Mouse (Mus musculus) 416B (cell line): Measurements from ENCODE around the gene Vps26c.
"Not testable (repeated sequence)": the region's sequence is repeated elsewhere in the genome, so short reads cannot be mapped to it uniquely, and the experiment has no call there.

Experiments used
- DNase-seq: peaks from one replicate; pipeline ENCODE4 v3.0.0; 2011; ENCODE audit warnings: low read depth

Vps26c gene

GRCm38 (mm10) chr16:94487341-94487740 lies 39.3 kb downstream of the Vps26c start:
- peak; percentile 55 for DNase-seq

DNA sequence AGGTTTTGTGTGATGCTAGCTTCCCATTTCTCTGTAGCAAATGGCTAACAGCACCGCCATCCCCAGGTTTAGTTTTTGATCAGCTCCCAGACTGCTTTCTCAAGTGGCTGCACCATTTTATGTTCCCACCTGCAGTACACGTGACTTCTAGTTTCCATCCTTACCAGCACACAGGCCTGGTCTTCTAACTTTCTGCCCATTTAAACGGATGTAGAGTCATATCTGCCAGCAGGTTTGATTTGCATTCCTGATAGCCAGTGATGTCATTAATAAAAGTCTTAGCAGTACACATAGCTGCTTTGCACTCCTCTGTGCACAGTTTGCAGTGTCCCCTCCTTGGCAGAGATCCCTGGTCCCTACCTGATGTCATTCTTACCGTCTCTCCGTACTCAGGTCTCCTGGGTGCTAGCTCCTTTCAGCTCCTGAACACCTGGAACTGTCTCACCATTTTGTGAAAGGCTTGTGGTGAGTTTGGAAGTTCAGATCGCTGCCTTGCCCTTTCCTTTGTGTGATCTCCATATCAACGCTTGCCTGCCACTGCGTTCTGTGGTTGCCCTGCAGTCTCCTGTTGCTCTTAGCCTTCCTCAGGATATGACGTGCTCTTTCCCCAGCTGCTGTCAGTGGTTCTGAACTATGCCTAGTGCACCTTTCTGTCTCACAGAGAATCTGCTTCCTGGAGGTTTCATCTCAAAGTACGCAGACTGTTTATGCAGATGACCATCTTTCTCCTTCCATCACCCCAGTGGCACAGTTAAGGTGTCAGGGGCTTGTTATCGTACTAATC lies 41.7 kb downstream of the Vps26c start:
- peak; percentile 83 for DNase-seq

GRCm38 (mm10) chr16:94473086-94473822 lies 53.4 kb downstream of the Vps26c start:
- DNase-seq, result no peak

DNA sequence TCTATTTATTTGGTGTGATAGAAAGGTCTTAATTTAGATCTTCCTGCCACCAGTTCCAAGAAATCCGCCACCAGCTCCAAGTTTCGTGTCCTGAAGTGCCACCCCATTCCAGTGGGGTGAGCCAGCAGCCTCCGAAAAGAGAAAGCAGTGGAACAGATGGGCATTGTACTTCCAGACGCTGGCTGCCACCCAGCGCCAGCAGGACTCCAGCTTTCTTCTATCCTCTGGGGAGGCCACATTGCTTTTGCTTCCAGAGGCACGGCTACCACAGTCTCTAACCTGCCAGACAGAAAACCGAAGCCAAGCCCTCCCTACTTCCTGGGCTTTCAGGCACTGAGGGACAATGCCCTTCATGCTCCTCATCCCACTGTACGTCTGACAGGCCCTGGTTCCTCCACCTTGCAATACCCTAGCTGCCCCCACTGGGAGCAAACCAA lies 54.1 kb downstream of the Vps26c start:
- DNase-seq, result no peak

GRCm38 (mm10) chr16:94468391-94468790 lies 58.2 kb downstream of the Vps26c start:
- DNase-seq, result no peak

DNA sequence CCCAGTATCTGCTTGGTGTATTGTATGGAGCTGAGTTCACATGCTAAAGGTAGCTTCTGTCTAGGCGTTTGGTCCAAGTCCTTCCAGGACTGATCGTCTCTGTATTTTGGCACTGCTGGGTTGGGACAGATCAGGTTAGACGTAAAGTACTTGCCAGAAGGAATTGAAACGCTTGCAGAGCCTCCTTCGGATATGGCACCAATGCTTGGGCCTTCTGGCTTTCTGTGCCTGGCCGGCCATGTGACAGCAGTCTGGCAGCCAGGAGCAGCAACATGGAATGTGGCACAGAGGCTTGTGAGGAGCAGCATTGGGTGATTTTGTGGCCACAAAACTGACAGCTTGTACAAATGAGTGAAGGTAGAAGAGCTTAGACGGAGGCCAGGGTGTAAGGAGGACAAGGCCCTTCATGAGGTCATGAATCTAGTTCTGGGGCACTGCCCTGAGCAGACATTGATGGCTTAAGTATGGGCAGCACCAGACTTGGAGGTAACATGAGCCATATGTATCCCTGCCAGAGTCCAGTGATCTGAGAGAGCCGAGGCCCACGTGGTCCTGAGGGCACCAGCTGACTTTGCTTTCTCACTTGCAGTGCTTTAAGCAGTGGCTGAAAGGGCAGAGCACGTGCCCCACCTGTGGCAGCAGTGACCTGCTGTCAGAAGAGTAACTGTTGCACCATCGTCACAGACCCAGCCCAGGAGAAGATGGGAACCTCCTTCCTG lies 59.1 kb downstream of the Vps26c start:
- no peak for DNase-seq

DNA sequence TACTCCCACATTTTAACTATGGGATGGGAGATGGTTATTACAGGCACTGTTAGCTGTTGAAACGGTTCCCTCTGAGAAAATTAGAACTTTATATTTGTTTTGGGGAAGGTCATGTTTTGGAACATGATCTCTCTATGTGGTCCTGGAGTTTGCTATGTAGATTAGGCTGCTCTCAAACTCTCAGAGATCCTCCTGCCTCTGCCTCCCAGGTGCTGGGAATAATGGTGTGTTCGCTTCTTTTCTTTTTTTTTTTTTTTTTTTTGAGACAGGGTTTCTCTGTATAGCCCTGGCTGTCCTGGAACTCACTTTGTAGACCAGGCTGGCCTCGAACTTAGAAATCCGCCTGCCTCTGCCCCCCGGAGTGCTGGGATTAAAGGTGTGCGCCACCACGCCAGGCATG lies 60.3 kb downstream of the Vps26c start:
- not testable (repeated sequence) for DNase-seq

DNA sequence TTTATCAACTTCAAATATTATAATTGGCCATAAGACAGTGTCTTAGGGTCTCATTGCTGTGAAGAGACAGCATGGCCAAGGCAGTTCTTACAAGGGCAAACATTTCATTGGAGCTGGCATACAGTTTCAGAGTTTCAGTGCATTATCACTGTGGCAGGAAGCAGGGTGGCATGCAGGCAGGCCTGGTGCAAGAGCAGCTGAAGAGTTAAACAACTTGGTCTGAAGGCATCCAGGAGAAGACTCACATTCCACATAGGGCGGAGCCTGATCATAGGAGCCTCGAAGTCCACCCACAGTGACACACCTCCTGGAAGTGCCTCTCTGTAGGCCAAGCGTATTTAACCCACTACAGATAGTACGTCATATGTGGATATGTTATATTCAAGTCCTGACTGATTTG lies 60.7 kb downstream of the Vps26c start:
- peak; percentile 21 for DNase-seq

DNA sequence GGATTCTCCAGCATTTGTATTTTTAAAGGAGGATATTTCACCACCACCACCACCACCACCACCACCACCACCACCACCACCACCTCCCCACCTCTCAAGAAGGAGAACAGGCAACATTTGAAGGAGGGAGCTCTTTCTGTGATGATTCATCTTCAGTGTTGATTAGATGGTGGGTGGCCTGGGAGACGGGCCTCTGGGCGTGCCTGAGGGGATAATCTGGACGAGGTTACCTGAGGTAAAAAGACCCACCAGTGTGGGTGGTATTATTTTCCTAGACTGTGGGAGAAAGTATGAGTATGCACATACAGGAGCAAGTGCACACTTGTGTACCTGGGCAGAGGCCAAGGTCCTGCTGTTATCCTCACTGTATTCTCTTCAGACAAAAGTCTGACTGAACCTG lies 62.6 kb downstream of the Vps26c start:
- DNase-seq, result no peak

DNA sequence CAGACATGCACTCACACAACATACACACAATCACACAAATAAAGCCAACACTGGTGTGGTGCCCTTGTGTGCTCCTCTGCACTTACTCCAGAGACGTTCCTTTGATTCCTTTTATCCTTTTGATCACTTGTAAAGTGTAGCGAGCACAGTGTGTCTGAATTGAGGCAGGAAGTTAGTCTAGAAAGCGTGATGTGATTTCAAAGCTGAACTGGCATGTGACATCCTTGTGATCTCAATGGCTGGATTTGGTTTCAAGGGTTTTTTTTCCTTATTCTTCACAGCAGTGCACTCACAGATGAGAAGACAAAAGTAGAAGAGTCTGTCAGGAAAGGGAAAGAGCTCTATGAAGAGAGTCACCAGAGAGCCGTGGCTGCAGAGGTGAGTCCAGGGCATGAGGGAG lies 72.5 kb downstream of the Vps26c start:
- no peak for DNase-seq

GRCm38 (mm10) chr16:94452768-94453167 lies 73.9 kb downstream of the Vps26c start:
- DNase-seq, result no peak

GRCm38 (mm10) chr16:94451545-94452488 lies 74.8 kb downstream of the Vps26c start:
- no peak for DNase-seq

- DNase-seq, result peak; percentile 62
These were observed 77.0 kb downstream of the Vps26c start for GRCm38 (mm10) chr16:94449632-94450031.

DNA sequence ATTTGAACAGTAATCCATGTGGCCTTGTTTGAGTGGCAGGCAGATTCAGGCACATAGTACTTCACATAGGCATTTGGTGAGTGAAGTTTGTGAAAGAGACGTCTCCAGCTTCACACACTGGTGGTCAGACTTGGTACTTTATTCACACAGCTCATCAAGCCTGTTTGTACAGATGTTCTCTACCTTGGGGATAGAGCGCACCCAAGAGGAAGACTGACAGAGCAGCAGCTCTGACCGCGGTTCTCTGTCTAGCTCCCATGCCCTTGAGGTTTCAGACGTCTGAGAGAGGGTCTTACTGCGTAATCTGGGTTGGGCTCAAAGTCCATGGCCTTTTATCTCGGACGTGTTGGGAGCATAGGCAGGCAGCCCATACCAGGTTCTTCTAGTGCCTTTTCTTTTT lies 77.5 kb downstream of the Vps26c start:
- DNase-seq, result peak; percentile 66
